Mouse (Mus musculus): ENCODE measurements around the gene Gm45837.
A peak's percentile ranks its signal among the peaks of the same experiment; 100 is the strongest.

The Gm45837 gene

GRCm38 (mm10) chr7:101393015-101393414 is 17.7 kb upstream of the Gm45837 start:
- no peak for DNase-seq

GRCm38 (mm10) chr7:101393694-101394504 is 16.8 kb upstream of the Gm45837 start:
- no peak for DNase-seq

DNA sequence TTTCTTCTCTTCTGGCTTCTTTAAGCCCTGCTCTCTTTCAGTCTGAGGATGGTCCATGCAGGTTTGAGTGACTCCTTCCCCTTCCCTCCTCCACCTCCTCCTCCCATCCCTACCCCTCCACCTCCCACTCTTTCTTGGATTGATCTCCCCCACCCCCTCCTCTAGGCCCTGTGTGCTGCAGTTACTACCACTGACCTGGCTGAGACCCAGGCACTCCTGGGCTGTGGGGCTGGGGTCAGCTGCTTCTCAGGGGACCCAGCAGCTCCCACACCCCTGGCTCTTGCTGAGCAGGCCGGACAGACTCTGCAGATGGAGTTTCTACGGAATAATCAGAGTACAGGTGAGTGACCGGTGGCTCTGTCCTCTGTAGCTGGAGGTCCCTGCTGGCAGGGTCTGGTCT is 16.1 kb upstream of the Gm45837 start:
- DNase-seq = no peak

DNA sequence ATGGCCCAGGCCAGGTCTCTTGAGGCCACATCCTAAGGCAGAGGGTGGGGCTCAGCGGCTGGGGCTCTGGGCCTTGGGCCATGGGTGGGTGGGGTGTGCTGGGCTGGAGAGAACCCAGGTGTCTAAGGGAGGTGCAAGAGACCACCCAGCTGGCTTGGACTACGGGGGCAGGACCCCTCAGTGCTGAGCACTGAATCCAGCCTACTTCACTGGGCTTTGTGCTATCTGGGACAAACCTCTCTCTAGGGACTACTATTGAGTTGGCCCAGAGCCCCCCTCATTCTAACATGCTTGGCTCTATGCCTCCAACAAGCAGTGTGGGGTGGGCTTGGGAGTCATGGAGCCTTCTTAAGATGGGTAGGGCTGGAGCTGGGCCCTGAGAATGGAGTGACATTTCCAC is 15.2 kb upstream of the Gm45837 start:
- DNase-seq = no peak

- DNase-seq = no peak
Measured at GRCm38 (mm10) chr7:101397175-101397574, 13.5 kb upstream of the Gm45837 start.

DNA sequence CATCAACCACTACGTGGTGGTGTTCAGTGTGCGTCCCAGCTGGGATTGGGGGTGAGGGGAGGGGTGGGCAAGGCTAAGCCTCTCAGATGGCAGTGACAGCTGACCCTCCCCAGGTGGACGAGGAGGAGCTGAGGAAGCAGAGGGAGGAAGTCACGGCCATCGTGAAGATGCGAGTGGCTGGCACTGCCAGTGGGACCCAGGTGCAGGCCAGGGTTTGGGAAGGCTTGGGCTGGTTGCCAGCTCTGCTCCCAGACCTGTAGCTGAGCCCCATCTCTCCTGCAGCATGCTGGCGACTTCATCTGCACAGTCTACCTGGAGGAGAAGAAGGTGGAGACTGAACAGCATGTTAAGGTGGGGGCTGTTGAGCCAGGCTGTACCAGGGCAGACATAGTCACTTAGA is 9.2 kb upstream of the Gm45837 start:
- DNase-seq = no peak

GRCm38 (mm10) chr7:101403831-101404230 is 6.9 kb upstream of the Gm45837 start:
- no peak for DNase-seq

DNA sequence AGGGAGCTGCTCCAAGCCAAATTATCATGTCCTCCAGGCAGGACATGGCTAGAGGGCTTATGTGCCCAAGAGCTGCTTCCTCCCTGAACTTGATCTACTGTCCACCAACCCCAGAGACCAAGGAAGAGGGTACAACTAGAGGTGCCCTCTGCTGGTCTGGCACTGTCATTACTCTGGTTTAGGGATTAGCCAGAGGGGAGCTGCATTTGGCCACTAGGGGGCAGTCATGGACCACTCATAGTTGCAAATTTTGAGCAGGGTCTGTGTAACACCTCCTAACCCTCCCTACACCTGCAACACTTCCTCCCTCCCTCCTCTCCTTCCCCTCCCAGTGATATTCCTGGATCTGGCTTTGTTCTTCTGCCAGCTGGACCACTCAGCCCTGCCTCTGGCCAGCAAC is 2.1 kb downstream of the Gm45837 start:
- DNase-seq = peak; percentile 70

DNA sequence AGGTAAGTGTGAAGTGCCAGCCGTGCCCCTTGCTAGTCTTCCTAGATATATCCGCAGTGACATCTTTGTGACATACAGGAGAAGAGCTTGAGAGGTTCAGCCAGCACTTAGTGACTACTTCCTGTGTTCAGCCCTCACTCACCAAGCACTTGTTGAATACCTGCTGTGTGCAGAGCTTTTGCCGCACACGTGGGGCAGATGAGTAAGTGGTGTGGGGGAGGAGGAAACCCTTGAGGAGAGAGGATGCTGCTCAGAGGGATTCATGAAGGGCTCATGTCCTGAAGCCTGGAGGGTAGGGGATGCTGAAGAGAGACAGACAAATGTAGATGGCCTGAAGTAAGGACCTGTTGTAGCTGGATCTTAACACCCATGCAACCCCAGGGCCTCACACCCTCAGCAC is 3.5 kb downstream of the Gm45837 start:
- DNase-seq = no peak

DNA sequence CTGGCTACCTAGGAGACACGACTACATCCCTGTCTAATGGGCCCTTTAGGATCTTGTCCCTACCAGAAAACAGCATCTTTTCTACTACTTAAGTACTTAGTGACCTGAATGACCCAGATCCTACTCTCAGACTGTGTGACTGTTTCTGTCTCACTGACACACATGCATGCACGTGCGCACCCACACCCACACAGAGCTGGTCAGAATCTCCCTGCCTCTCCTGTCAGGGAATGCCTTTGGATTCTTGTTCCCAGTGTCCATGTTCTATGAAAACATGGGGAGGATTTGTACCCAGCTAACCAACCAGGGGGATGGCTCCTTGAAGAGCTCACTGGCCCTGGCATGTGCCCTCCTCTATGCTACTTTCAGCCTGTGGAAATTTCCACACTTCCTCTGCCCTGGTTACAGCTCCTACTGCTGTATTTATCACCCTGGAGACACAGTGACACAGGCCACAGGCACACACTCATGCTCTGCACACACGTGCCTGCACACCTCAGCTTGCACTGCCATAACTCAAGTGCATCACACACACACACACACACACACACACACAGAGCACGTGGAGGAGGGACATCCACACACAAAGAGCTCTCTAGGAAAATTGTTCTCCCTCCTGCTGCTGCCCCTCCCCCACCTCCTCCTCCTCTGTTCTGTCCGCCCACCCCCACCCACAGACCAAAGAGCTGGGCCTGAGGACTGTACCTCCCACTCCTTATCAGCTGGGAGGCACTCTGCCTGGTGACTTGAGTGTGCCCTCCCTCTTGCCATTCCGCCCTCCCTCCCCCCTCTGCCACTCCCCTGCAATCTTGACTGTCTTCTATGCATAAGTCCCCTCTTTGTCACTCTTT is 4.2 kb downstream of the Gm45837 start:
- DNase-seq = no peak

DNA sequence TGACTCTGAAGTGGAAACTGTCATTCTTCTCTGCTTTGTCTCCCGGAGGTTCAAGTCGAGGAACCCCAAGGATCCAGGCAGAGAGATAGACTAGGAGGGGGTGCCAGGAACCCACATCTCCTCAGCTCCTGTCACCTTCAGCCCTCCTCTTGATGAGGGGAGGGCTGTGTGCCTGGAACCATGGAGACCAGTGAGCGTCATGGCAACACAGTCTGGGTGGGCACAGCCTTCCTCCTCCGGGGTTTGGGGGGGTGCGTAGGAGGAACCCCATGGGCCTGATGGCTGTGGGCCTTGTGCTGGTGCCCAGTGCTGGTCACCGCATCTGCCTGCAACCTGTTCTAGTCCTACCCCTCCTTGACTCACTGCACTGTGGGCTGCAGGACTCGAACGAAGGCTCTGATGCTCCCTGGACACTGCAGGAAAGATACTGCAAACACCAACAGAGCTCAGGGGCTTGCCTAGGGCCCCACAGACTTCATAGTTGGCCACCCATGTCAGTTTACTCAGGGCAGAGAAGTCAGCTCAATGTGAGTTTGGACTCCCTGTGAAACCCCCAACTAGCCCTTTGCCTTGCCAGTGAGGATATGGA is 4.9 kb downstream of the Gm45837 start:
- DNase-seq = no peak

- DNase-seq = no peak
Measured at GRCm38 (mm10) chr7:101416391-101416790, 5.7 kb downstream of the Gm45837 start.

DNA sequence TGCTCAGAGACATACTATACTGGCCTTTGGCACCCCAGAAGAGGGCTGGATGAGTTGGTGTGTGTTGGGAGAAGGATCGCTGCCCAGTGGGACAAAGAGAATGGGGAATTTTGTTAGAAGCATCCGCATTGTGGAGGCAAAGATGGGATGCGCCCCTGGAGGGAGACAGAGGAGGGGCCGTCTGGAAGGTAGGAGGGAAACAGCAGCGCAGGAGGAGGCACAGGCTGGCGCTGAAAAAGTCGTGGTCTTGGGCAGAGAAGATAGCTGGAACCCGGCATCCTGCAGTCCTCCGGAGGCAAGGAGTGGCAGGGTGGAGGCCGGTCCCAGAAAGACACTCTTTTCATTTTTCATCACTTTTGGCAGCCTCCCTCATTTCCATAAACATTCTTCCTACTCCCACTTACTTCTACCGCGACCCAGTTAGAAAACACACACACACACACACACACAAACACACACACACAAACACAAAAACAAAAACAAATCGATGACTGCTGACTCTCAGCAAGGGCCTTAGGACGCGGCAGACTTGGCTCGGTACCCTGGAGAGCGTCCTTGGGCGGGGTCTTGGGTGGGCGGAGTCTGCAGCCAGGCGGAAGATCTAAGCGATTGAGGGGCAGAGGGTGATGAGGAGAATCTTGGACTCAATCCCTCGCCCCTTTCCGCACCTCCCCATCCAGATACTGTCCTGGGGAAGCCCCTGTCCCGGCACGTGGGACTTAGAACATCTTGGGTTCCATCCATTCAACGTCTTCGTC is 8.5 kb downstream of the Gm45837 start:
- DNase-seq = no peak

DNA sequence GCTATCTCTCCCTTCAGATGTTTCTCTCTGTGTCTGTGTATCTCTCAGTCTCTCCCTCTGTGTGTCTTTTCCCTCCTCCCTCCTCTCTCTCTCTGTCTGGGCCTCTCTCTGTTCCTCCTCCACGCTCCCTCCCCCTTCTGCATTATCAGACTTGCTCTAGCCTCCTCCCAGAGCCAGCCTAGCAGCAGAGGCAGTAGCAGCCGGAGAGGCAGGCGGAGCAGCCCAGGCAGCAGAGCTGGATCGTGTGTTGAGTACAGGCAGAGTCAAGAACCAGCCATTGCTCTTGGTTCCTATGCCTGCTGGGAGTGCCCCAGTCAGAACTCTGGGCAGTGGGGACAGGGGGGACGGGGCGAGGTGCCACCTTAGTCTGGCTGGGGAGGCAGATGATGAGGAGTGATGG is 10.8 kb downstream of the Gm45837 start, which contains the start of gene Pde2a:
Pde2a (plus strand) TSS at position 163 of the 400 bp plus-strand sequence.
- no peak for DNase-seq

GRCm38 (mm10) chr7:101422069-101422468 is 11.4 kb downstream of the Gm45837 start:
- DNase-seq = no peak

DNA sequence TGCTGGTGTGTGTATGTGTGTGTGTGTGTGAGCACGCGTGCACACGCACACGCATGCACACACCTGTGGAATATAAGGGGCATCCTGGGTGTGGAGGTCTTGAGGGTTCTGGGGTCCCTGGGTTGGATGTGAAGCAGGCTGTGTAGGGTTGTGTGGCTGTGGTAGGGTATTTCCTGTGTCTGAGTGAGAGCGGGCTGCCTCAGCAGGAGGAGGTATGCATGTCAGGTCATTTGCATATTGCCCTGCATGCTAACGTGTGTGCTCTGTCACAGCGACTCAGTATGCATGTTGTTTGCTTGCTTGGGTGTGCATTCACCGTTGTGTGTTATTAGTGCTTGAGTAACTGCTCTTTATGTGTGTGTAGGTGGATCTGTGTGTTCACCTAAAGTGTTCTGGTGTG is 12.0 kb downstream of the Gm45837 start:
- DNase-seq = no peak

- no peak for DNase-seq
Measured at GRCm38 (mm10) chr7:101423970-101424369, 13.3 kb downstream of the Gm45837 start.

GRCm38 (mm10) chr7:101426692-101427091 is 16.0 kb downstream of the Gm45837 start:
- no peak for DNase-seq

DNA sequence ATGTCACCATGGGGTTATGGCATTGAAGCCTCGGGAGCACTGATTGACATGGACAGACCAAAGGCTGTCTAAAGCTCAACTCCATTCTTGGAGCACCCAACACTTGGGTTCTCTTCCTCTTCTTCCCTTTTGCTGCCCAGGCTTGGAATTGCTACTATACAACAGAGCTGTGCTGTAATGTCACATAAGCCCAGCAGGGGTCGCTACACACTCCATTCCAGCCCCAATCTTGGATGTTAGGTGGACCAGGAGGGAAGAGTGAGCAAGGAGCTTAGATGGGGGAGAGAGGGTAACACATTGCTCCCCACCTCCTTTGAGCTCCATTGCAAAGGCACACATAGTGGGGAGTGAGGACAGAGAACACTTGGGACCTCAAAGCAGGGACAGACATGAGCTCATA is 17.1 kb downstream of the Gm45837 start:
- no peak for DNase-seq

GRCm38 (mm10) chr7:101435038-101435437 is 24.4 kb downstream of the Gm45837 start:
- no peak for DNase-seq

- DNase-seq = no peak
Measured at GRCm38 (mm10) chr7:101437876-101438275, 27.2 kb downstream of the Gm45837 start.

GRCm38 (mm10) chr7:101443093-101443492 is 32.4 kb downstream of the Gm45837 start:
- DNase-seq = no peak

- DNase-seq = no peak
Measured at GRCm38 (mm10) chr7:101444211-101444610, 33.5 kb downstream of the Gm45837 start.
